9 mouse cellular contexts compared by ENCODE assay signal in genomic region chr11:49794342-49795144, GRCm38 (mm10). TPM values are rescaled to one million over a fixed set of nuclear protein-coding genes. Genes with fewer than 3 reads are reported as not detected.
A peak's percentile ranks its signal among the peaks of the same experiment; 100 is the strongest.
DNase-seq lines count a peak whose midpoint lies in the region; ATAC-seq and TF ChIP-seq lines count a peak whose summit lies in the region.
"Had no signal": no experiment of that assay in that cellular context is flagged by ENCODE, and none has a peak within 500 bp of the region (broad histone marks: within the 10 kb centered on the region; RNA-seq: fewer than 3 reads in every experiment).

No protein-coding gene starts in this region.

- peak; percentile 10 for DNase-seq in urinary bladder, postnatal 25 days (ENCODE audit: low spot score)
- DNase-seq in urinary bladder, adult 2 months (ENCODE audit: low spot score): no peak
- DNase-seq in kidney, postnatal 0 days (ENCODE audit: low spot score): peak; percentile 63
- DNase-seq in lung, postnatal 4 days: peak; percentile 20 to 47
- no peak for DNase-seq in cerebellum, adult 8-10 months

- TF ChIP-seq CTCF in kidney, postnatal 0 days (IDR thresholded peaks at IDR 0.05; ENCODE audit: low read depth): no peak
- TF ChIP-seq CTCF in small intestine, adult 2 months (IDR thresholded peaks at IDR 0.05; ENCODE audit: extremely low read depth, insufficient read length, insufficient replicate concordance, low read depth, low read length): no peak

- H3K9me3 ChIP-seq in heart, embryonic 15.5 days (replicated peaks): no peaks in the 10 kb centered on the region
- no peaks in the 10 kb centered on the region for H3K9me3 ChIP-seq in kidney, postnatal 0 days (replicated peaks; ENCODE audit: low read length)

- peak overlapping the region; percentile 56 for H3K9ac ChIP-seq in heart, embryonic 15.5 days
- H3K9ac ChIP-seq in kidney, postnatal 0 days (ENCODE audit: low read depth, low read length): peak overlapping the region; percentile 58

- peak overlapping the region; percentile 60 for H3K4me3 ChIP-seq in heart, embryonic 15.5 days
- H3K4me3 ChIP-seq in kidney, postnatal 0 days (replicated peaks; ENCODE audit: low read depth, low read length): peak overlapping the region; percentile 48
- H3K4me3 ChIP-seq in small intestine, adult 2 months (ENCODE audit: low read depth, low read length): peak overlapping the region; percentile 55

- ATAC-seq in erythroid progenitor cell, adult 5-6 weeks (replicated peaks; ENCODE audit: low FRiP score, poor library complexity, severe bottlenecking): 0 out of 2 replicates have a peak, but pooled peaks have one; percentile 25
- ATAC-seq in heart, embryonic 15.5 days (replicated peaks; ENCODE audit: insufficient number of reproducible peaks, insufficient read depth, low FRiP score, low read depth): peak; percentile 36; the same call in 1 of the 2 replicates
- peak; percentile 22; the same call in 1 of the 2 replicates for ATAC-seq in kidney, postnatal 0 days (replicated peaks; ENCODE audit: low FRiP score, low read depth)

- peaks cover 14% of the 10 kb centered on the region for H3K4me1 ChIP-seq in heart, embryonic 15.5 days (replicated peaks)
- H3K4me1 ChIP-seq in kidney, postnatal 0 days (replicated peaks; ENCODE audit: insufficient read depth, low read length): 0 out of 2 replicates have a peak, but pooled peaks cover 10% of the 10 kb centered on the region
- peaks cover 5% of the 10 kb centered on the region for H3K4me1 ChIP-seq in small intestine, adult 2 months (ENCODE audit: control insufficient read depth, insufficient read depth, insufficient read length, low read length)

- 2% methylated on average over 43 of the region's 45 CpGs for WGBS in heart, embryonic 15.5 days
- 1% methylated on average over 45 of the region's 45 CpGs for WGBS in kidney, postnatal 0 days
- WGBS in small intestine, adult 2 months: 4% methylated on average over 45 of the region's 45 CpGs

- 0 out of 2 replicates have a peak overlapping the region, but pooled peaks have one; percentile 19 for H3K27ac ChIP-seq in heart, embryonic 15.5 days
- H3K27ac ChIP-seq in kidney, postnatal 0 days: no peak overlapping the region
- no peak overlapping the region for H3K27ac ChIP-seq in small intestine, adult 2 months (ENCODE audit: insufficient read depth, low read depth, low read length)
- H3K27ac ChIP-seq: macrophage had no signal

- no peaks in the 10 kb centered on the region for H3K36me3 ChIP-seq in heart, embryonic 15.5 days
- no peaks in the 10 kb centered on the region for H3K36me3 ChIP-seq in kidney, postnatal 0 days (ENCODE audit: insufficient read depth, low read length)
- no peaks in the 10 kb centered on the region for H3K36me3 ChIP-seq in small intestine, adult 2 months (ENCODE audit: control insufficient read depth, insufficient read depth, low read length)

- H3K27me3 ChIP-seq in heart, embryonic 15.5 days: peaks cover 3% of the 10 kb centered on the region
- H3K27me3 ChIP-seq in kidney, postnatal 0 days (ENCODE audit: insufficient read depth, low read length): no peaks in the 10 kb centered on the region
- H3K27me3 ChIP-seq in small intestine, adult 2 months (ENCODE audit: control insufficient read depth, insufficient read depth, low read length): peaks cover 14% of the 10 kb centered on the region

- peak overlapping the region; percentile 98 for H3K4me2 ChIP-seq in heart, embryonic 15.5 days
- peak overlapping the region; percentile 92 for H3K4me2 ChIP-seq in kidney, postnatal 0 days (ENCODE audit: low read length)

- no peak for TF ChIP-seq POLR2A in small intestine, adult 2 months (IDR thresholded peaks at IDR 0.05; ENCODE audit: low read depth, low read length)

RNA-seq across cellular contexts. Expression of gene Gfpt2, which starts 0.6 kb away (rescaled TPM):
- 11.3 and 13.6 TPM in 2 replicates for polyA plus RNA-seq in urinary bladder, adult 2 months (2012; rRNA removed)
- 0.72 TPM in 1 of 2 replicates, not detected in the other for total RNA-seq in erythroid progenitor cell, adult 5-6 weeks (2015; ENCODE audit: low replicate concordance)
- not detected in 2 replicates for total RNA-seq in erythroid progenitor cell, adult 5-6 weeks (2017; ENCODE audit: low replicate concordance)
- 10.3 and 11.7 TPM in 2 replicates for polyA plus RNA-seq in heart, embryonic 15.5 days (2015; fragmentation: Nextera tagmentation; extraction: Ambion mirVana)
- 7.3 and 8.6 TPM in 2 replicates for polyA plus RNA-seq in kidney, postnatal 0 days (2015; fragmentation: Nextera tagmentation; extraction: Ambion mirVana)
- polyA plus RNA-seq in small intestine, adult 2 months (2012; rRNA removed): 0.48 and 0.71 TPM in 2 replicates
- polyA plus RNA-seq: macrophage had no signal

RNA-seq across cellular contexts. Expression of gene Mapk9, which starts 52.0 kb away (rescaled TPM):
- polyA plus RNA-seq in urinary bladder, adult 2 months (2012; rRNA removed): 36.5 and 37.6 TPM in 2 replicates
- total RNA-seq in erythroid progenitor cell, adult 5-6 weeks (2015; ENCODE audit: low replicate concordance): 18.9 and 21.6 TPM in 2 replicates
- 19.4 and 27.6 TPM in 2 replicates for total RNA-seq in erythroid progenitor cell, adult 5-6 weeks (2017; ENCODE audit: low replicate concordance)
- polyA plus RNA-seq in heart, embryonic 15.5 days (2015; fragmentation: Nextera tagmentation; extraction: Ambion mirVana): 31.1 and 33.0 TPM in 2 replicates
- polyA plus RNA-seq in kidney, postnatal 0 days (2015; fragmentation: Nextera tagmentation; extraction: Ambion mirVana): 25.5 and 26.0 TPM in 2 replicates
- 4.4 and 6.4 TPM in 2 replicates for polyA plus RNA-seq in small intestine, adult 2 months (2012; rRNA removed)

Comparison
In these comparisons a context has a peak if more than half of its experiments do, and no peak if none do; other contexts are left out.
1. DNase-seq: peak in urinary bladder, postnatal 25 days (single experiment), kidney, postnatal 0 days (single experiment) and lung, postnatal 4 days (2 of 2); none in urinary bladder, adult 2 months (single experiment) and cerebellum, adult 8-10 months (single experiment).
2. Peak in every context shown above with its lines, with median percentiles within 50 percentile points of each other: ATAC-seq and H3K4me3 ChIP-seq.